Mouse (Mus musculus): ENCODE data around the gene Xxylt1.

Xxylt1 gene

GRCm38 (mm10) chr16:30959692-30960091 is 121.5 kb downstream of the Xxylt1 start:
- DNase-seq (ENCODE audit: low spot score in 2 of 2): no peak

DNA sequence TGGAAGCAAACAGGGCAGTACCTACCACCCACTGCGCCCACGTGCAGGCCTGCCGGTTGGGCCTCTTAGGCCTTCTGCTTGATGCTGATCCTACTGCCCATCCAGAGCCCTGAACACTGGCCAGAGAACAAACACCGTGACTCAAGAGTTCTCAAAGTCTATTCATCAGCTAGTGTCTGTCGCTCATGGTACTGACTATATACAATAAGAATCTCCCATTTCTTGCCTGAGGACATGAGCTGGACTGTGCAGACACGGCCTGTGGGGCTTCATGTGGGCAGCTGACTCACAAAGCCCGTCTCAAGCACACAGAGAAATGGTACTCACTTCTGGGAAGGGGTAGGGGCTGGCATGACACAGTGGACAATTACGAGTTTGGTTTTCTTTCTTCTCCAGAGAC is 125.1 kb downstream of the Xxylt1 start:
- DNase-seq (ENCODE audit: low spot score in 2 of 2): no peak

DNA sequence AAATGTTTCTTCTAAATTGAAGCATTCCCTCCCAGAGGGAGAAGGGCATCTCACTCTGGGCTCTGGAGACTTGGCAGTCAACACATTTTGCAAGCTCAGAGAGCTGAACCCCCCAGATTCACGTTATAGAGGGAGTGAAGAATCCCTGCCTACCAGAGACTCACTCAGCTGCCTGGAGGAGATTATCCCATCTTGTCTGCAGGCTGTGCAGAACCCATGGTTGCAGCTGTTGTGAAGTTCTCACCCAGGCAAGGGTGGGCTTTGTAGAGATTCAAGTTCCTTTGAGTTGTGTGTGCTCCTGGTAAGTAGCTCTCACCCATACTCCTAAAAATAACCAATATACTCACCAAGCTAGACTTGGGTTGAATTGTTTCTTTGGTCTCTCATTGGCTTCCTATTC is 132.6 kb downstream of the Xxylt1 start:
- DNase-seq (ENCODE audit: low spot score in 2 of 2): no peak

- DNase-seq (ENCODE audit: low spot score in 2 of 2): no peak
These were observed 133.0 kb downstream of the Xxylt1 start for GRCm38 (mm10) chr16:30948216-30948615.

DNA sequence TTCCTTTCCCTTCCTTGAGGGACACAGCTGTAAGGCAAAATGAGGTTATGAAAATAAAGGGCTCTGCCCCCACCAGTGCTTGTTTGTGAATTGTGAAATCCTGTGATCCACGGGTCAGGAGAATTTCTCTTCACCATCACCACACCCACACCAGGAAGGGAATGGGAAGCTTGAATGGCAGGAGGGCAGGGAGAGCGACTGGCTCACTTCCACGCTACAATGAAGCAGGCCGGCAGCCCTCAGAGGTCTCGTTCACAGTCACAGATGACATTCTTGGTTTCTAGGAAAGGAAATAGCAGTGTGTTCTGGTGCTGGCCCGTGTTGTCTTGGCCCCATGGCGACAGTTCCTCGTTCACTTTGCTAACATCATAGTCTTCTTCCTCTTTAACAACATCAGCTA is 136.3 kb downstream of the Xxylt1 start:
- no peak for DNase-seq (ENCODE audit: low spot score in 2 of 2)

DNA sequence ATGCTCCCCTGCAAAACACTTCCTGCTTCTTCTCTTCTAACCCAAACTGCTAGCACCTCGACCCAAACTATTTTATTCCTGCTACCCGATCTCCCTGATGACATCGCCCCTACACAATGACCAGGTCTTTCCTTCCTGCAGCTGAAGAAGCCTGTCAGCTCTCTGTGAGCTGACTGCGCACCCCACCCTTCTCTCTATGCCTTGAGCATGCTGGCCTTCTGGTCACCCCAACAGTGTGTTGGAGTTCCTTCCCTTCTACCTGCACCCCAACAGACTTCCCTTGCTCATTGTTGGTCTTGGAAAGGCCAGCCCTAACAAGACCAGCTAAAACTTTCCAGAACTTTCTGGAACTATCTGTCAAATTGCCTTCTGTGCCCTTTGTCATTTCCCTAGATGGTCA is 137.3 kb downstream of the Xxylt1 start:
- no peak for DNase-seq (ENCODE audit: low spot score in 2 of 2)

GRCm38 (mm10) chr16:30940699-30941098 is 140.5 kb downstream of the Xxylt1 start:
- DNase-seq (ENCODE audit: low spot score in 2 of 2): no peak

- no peak for DNase-seq (ENCODE audit: low spot score in 2 of 2)
These were observed 141.3 kb downstream of the Xxylt1 start for GRCm38 (mm10) chr16:30939903-30940302.

GRCm38 (mm10) chr16:30939210-30939609 is 142.0 kb downstream of the Xxylt1 start:
- DNase-seq (ENCODE audit: low spot score in 2 of 2): no peak

DNA sequence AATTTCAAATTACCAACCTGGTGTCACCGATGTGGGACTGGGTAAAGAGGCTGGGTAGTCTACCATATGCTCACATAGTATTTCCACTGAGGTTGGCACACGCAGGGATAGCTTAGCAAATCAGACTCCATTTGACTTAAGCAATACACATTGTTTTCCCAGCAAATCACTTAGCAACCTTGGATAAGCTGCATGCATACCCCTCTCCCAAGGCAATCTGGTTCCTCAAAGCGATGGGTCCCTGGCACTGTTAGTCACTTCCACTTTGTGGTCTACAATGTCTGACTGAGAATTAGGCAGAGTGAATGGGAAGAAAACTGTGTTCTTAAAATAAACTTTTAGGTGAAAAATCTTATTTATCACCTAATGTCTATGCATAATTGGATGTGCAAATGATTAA is 142.6 kb downstream of the Xxylt1 start:
- DNase-seq (ENCODE audit: low spot score in 2 of 2): no peak

- no peak for DNase-seq (ENCODE audit: low spot score in 2 of 2)
These were observed 143.6 kb downstream of the Xxylt1 start for GRCm38 (mm10) chr16:30937665-30938064.

DNA sequence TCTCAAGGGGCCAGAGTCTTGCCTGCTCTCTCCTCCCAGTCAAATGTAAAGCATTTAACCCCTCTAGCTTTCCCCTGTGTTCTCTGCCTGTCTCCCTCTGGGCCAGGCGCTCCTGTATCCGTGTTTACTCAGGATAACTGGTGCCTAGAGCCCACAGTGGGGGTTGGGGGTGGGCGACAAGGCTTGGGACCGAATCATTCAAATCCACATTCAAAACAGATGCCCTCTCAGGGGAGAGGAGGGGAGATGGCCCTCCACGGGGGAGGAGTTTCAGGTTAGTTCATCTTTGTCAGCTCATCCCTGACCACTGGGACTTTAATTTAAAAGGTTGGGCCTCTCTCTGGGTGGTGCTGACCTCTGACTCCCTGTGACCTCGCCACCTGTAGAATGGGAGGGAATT is 144.8 kb downstream of the Xxylt1 start:
- DNase-seq (ENCODE audit: low spot score in 2 of 2): no peak

GRCm38 (mm10) chr16:30936012-30936461 is 145.2 kb downstream of the Xxylt1 start:
- DNase-seq (ENCODE audit: low spot score in 2 of 2): no peak

- no peak for DNase-seq (ENCODE audit: low spot score in 2 of 2)
These were observed 146.1 kb downstream of the Xxylt1 start for GRCm38 (mm10) chr16:30934967-30935690.

GRCm38 (mm10) chr16:30934205-30934780 is 146.9 kb downstream of the Xxylt1 start:
- DNase-seq (ENCODE audit: low spot score in 2 of 2): no peak

DNA sequence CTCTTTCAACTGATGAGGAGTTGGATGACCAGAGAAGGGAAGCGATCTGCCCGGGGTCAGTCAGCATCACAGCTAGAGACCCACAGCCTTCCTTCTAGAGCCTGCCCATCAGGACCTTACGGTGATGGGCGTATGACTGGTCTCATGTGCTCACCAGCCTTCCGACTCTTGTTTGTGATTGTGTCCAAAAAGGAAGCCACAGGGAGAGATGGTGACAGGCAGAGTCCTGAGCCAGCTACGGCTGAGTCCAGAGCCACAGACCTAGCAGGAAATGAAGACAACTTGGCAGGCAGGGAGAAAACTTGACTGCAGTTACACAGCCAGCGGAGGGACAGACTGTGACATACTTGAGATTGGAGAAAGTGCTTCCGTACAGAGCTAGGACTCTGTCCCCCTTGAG is 147.9 kb downstream of the Xxylt1 start:
- DNase-seq (ENCODE audit: low spot score in 2 of 2): no peak

- DNase-seq (ENCODE audit: low spot score in 2 of 2): no peak
These were observed 148.4 kb downstream of the Xxylt1 start for GRCm38 (mm10) chr16:30932791-30933190.

DNA sequence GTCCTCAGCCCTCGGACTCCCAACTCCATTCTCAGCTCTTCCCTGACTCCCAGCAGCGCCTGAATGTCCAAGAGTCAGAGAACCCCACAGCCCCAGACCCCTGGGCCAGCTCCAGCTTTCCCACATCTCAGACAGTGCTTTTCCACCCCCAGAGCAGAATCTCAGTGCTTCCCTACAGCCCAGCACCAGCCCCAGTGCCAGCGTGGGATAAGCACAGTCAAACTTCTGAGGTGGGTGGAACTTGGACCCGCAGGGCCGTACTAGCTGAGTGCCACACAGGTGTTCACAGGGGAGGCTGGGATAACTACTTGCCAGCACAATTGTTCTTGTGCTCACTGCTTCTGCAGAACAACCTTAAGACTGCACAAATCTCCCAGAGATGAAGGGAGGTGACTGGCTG is 149.0 kb downstream of the Xxylt1 start:
- DNase-seq (ENCODE audit: low spot score in 2 of 2): no peak

DNA sequence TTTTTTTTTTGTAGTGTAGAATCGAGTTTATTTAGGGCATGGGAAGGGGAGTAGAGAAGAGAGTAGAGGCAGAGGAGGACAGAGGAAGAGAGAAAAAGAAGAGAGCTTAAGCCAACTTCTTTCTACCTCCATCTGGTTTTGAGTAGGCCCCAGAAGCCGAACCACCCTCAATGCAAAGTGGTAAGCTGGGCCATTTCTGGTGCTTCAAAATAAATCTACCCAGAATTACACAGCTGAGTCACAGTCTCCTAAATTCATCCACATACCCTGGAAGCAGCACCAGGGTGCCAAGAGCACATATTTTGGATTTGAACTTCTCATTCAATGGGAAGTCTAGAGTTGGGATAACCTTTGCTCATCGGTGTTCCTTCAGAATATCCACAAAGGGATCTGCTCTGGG is 152.1 kb downstream of the Xxylt1 start:
- no peak for DNase-seq (ENCODE audit: low spot score in 2 of 2)

- no peak for DNase-seq (ENCODE audit: low spot score in 2 of 2)
These were observed 153.0 kb downstream of the Xxylt1 start for GRCm38 (mm10) chr16:30928076-30928750.

DNA sequence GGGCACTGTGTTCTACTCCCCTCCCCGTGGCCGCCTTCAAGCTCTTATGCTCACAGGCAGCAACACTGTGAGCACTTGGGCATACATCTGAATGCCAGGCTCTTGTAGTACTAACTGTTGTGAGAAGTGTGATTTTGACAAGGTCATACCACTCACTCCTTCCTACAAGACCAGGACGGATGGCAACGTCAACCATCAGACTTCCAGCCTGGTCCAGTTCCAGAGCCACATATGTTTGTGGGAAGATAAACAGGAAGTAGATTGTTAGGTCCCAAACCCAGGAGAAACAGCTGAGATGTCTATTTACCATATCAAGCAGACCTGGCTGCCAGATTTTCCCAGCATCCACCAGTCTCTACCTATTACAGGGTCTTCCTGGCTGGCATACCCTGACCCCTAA is 155.7 kb downstream of the Xxylt1 start:
- DNase-seq (ENCODE audit: low spot score in 2 of 2): no peak

GRCm38 (mm10) chr16:30923899-30924298 is 157.3 kb downstream of the Xxylt1 start:
- DNase-seq (ENCODE audit: low spot score in 2 of 2): no peak

- no peak for DNase-seq (ENCODE audit: low spot score in 2 of 2)
These were observed 158.7 kb downstream of the Xxylt1 start for GRCm38 (mm10) chr16:30922548-30922947.

Measured in frontal cortex, postnatal 25 days (tissue).